Mouse (Mus musculus) right cerebral cortex, postnatal 14 days (tissue): Measurements from ENCODE around the gene Slc22a2.
"Not testable (repeated sequence)": the region's sequence is repeated elsewhere in the genome, so short reads cannot be mapped to it uniquely, and the experiment has no call there.

Experiments
- DNase-seq: peaks from one replicate; pipeline ENCODE4 v3.0.0; 2022

Slc22a2 gene

GRCm38 (mm10) chr17:12631771-12632600, 48.1 kb downstream of the Slc22a2 start:
- DNase-seq = no peak

GRCm38 (mm10) chr17:12634814-12635213, 50.9 kb downstream of the Slc22a2 start:
- no peak for DNase-seq

DNA sequence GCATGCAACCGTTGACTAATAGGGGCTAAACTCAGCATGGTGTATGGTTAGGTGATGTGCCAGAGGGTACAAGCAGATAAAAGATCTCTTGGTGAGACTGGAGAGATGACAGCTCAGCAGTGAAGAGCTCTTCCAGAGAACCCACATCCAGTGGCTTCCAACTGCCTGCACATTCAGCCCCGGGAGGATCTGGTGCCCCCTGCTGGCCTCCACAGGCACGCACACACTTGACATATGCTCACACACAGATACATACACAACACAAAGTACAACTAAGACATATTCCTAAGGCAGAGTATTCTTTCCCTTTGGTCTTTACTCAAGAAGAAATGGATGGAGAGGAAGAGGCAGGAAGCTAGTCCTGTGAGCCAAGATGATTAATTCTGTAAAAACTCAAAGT, 55.7 kb downstream of the Slc22a2 start:
- DNase-seq = no peak

DNA sequence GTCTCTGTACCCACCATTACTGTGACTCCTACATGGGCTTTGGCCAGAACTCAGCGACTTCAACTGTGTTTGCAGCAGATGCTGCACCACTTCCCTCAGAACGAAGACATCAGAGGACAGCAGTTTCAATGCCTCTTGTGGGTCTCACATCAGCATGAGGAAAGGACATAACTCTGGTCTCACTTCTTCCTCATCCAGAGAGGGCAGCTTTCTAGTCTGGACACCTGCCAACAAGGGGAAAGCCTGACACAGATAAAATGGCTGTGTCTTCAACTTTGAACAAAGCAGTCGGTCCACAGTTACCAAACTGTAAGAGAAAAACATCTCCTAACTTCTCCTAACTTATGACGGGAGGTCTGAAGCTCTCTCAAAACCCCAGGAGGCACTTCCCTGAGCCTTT, 57.2 kb downstream of the Slc22a2 start:
- DNase-seq = no peak

- DNase-seq = no peak
Observed at GRCm38 (mm10) chr17:12645461-12645860, 61.5 kb downstream of the Slc22a2 start.

- DNase-seq = no peak
Observed at GRCm38 (mm10) chr17:12652604-12653003, 68.7 kb downstream of the Slc22a2 start.

DNA sequence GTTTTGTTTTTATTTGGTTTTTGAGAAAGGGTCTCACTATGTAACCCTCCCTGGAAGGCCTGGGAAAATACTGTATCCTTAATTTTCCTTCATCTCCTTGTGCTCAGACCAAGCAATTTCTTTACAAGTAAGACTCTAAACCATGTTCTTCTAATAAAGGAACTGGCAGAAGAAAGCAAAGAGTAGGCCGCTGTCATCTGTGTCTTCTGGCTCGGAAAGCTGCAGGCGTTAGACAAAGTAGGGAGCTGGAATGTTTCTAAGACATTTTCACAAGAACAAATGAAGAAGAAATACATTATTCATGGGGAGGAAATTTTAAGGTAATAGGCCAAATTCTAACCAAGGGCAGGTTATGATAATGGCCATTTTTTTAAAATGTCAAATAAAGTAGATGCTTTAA, 70.1 kb downstream of the Slc22a2 start:
- DNase-seq = no peak

DNA sequence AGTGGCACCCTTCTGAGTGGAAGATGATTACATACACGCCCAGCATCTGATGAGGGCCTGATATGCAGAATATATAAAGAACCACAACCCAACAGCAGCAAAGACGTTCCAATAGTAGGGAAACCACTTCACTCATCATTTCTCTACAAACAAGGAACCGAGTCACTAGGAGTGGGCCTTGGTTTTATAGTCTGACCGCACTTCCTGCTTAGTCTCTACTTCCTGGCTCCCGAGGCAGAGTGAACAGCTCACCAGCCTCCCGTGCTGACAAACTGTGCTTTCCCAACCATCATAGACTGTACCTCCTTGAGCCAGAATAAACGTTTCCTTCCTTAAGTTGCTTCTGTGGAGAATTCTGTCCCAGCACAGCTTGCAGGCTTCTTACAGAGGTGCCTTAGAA, 71.9 kb downstream of the Slc22a2 start:
- no peak for DNase-seq

DNA sequence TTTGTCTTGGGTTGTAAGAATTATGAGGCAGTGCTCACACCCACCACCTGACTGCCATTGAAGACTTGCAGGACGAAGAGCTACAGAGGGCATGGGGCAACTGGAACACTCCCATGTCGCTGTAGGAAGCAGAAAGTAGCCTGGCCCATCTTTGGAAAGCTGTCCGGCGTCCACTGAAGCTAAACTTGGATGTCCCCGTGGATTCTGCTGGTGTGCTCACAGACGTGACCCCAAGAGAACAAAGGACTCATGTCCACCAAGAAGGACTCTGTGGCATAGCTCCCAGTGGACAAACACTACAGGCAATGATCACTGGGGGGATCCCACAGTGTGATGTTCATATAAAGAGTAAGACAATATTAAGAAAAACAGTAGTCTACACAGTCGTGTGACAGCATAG, 74.9 kb downstream of the Slc22a2 start:
- no peak for DNase-seq

GRCm38 (mm10) chr17:12659233-12659632, 75.3 kb downstream of the Slc22a2 start:
- DNase-seq = no peak

- DNase-seq = no peak
Observed at GRCm38 (mm10) chr17:12660572-12661260, 76.8 kb downstream of the Slc22a2 start.

- no peak for DNase-seq
Observed at GRCm38 (mm10) chr17:12664156-12664555, 80.2 kb downstream of the Slc22a2 start.

DNA sequence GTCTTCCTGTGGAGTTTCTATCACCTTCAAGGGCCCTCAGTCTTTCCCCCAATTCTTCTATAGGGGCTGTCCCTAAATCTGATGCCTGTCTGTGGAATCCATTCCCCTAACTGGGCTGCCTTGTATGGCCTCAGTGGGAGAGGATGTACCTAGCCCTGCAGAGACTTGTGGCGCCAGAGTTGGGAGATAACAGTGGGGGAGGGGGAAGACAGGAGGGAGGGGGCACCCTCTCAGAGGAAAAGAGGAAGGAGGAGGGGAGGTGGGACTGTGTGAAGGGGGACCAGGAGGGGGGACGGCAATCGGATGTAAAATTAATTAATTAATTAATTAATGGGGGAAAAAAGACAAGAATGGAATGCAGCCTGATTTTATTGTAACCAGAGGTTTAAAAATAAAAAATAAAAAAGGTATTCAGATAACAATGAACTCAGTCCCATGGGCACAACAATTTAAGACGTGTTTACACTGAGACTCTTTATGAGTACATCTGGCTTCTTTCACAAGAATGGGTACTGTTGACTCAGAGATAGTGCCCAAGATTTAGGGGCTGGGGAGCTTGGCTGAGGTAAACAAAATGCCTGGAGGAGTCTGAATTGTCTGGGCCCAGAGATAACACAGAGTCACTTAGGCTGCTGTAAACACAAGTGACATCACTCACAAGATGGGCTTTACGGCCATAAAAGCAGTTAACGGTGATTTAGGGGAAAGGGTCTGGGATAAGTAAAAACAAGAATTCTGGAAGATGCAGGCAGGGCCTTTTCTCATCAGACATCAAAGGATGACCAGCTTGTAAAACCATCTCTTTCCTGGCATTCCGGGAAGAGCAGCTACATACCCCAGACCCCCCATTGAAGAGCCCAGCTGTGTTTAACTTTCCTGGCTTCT, 84.8 kb downstream of the Slc22a2 start:
- no peak for DNase-seq

DNA sequence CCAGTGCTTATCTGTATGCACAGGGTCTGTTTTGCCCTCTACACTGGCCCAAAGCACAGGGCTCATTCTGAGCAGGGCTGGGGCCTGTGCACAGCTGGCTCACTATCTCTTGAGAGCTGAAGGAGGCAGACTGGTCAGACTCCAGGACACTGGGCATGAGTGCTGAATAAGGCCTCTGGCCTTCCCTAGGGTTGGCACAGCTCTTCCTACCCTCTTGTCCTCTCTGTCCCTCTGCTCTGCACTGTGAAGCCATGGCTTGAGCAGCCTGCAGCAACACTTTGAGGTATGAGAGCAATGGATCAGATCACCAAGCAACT, 85.4 kb downstream of the Slc22a2 start:
- DNase-seq = no peak

- DNase-seq = no peak
Observed at GRCm38 (mm10) chr17:12671029-12671605, 87.2 kb downstream of the Slc22a2 start.

DNA sequence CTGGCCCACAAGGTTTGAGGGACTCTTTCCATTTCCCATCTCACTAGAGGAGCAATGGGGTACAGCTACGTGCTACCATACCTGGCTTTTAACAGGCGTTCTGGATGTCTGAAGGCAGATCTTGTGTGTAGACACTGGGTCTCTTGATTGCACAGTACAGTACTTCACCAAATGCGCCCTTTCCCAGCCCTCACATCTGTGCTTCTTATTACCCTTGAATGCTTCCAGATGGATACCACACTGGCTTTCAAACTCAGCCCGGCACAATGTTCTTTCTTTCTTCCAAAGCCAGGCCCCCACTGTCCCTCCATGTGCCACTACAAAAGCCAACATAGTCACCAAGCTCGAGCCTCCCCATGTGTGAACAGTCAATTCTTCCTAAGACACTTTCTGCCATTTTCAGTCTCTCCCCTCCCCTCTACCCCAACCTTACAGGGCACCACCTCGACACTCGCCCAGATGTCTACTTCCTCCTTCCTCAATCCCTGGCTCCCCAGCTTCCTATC, 88.4 kb downstream of the Slc22a2 start:
- no peak for DNase-seq

- no peak for DNase-seq
Observed at GRCm38 (mm10) chr17:12673871-12674270, 89.9 kb downstream of the Slc22a2 start.

DNA sequence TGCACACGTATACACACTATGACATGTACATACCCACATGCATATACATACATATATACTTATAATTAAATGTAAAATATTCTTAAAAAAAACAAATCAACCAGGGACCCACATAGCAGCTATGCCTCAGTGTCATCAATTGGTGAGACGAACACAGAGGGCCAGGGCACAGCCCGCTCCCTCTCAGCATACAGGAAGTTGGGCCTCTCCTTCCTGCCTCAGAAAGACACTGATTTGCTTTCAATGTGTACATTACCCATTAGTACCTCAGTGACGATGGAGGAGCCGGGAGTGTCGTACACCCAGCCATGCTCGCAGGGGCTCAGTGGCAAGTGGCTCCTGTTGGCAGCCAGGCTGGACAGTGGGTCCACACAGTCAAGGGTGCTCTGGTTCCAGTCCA, 91.0 kb downstream of the Slc22a2 start:
- DNase-seq = not testable (repeated sequence)

GRCm38 (mm10) chr17:12675646-12676045, 91.7 kb downstream of the Slc22a2 start, which contains the start of gene Slc22a1:
Slc22a1 (minus strand) TSS chr17:12675829.
- DNase-seq = no peak

DNA sequence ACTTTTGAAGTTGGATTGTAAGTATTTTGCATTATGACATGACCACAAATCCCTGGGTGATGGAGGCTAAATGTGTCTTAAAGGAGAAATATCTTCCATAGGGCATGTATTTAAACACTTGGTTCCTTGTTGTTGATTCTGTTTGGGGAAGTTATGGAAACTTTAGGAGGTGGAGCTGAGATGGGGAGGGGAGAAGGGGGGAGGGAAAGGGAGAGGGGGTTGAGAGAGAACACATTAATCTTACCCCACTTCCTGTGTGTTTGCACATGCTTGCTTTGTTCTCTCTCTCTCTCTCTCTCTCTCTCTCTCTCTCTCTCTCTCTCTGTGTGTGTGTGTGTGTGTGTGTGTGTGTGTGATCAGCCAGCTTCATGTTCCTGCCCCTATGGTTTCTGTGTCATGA, 93.2 kb downstream of the Slc22a2 start:
- no peak for DNase-seq
